Mouse (Mus musculus) brain, embryonic 14.5 days (tissue): ENCODE results near the gene Epha8. TPM values are rescaled to one million over a fixed set of nuclear protein-coding genes. Genes with fewer than 3 reads are reported as not detected.
A peak's percentile ranks its signal among the peaks of the same experiment; 100 is the strongest.

Experiments
- DNase-seq: peaks from one replicate; pipeline ENCODE4 v3.0.0-alpha.2; 2011; ENCODE audit warnings: low read depth
- CTCF ChIP-seq: fragments of 200-500 bp; IDR thresholded peaks from 2 replicates; pipeline ENCODE4 v1.5.1; 2012; ENCODE audit warnings: inconsistent platforms, mild to moderate bottlenecking, moderate library complexity, borderline replicate concordance; ENCODE audit not compliant: insufficient read depth, insufficient read length; ENCODE audit errors: extremely low read depth
- POLR2A ChIP-seq: fragments of 200-500 bp; IDR thresholded peaks from 2 replicates; pipeline ENCODE4 v1.6.1; 2012; ENCODE audit warnings: mild to moderate bottlenecking, inconsistent platforms, borderline replicate concordance; ENCODE audit not compliant: poor library complexity, insufficient read depth, insufficient read length, severe bottlenecking; ENCODE audit errors: extremely low read depth
- polyA plus RNA-seq: library from polyadenylated mRNA; depleted of rRNA; stranded (reverse); fragments of >200 nt; gene quantifications from 2 replicates; pipeline ENCODE4 v1.2.3, GENCODE M21; 2012

The Epha8 gene
- polyA plus RNA-seq, 1 experiment, result 33.9 TPM

DNA sequence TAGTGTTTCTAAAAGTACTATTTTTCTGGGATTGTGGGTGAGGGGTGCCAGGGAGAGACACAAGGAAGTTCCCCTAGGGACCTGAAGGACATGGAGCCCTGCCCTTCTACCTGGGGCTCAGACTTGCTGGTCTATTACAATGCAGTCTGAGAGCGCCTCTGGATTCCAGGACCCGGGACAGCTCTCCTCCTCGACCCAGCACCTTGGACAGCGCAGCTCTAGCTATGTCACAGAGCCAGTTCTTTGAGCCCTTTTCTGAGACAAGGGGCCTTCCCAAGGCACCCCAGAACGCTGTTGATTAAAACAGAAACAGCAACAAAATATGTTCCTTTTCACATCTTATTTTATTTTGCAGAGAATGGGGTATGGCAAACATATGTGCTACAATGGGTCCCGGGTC lies 32.1 kb downstream of the Epha8 start:
- DNase-seq, result peak; percentile 51
- TF ChIP-seq POLR2A (no peak), CTCF (0 out of 2 replicates have a peak, but pooled peaks have one; percentile 7)

DNA sequence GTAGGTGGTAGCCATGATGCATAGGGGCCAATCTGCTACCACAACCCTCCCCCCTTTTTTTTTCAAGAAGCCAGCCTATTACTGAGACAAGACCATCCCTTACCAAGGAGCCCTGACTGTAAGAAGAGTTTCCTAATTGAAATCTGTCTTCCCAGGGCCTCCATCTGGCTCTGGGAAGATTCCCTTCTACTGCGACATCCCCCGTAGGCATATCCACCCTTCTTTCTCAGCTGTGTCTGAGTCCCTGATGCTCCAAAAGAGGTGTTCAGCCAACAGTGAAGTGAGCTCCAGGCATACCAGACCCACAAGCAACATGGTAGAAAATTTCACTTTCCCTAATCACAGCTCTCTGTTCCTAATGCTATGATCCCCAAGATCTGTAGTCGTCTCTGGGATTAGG lies 37.1 kb downstream of the Epha8 start:
- TF ChIP-seq CTCF, result no peak
- TF ChIP-seq POLR2A, result no peak
- no peak for DNase-seq

DNA sequence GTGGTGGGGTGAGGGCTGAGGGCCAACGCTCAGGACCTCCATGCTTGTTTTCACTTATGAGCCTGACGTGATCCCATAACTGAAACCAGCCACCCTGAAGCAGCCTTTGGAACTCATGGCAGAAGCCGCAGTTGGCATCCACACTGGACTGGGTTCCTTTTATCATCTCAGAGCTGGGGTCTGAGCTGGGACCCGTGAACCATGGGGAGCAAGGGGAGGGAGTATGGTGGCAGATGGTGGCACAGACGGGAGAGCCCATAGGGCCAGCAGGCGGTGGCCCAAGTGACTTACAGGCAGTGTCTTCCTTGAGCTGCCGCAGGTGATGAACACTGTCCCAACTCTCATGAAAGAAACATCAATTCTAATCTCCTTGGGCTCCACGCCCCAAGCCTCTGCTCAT lies 37.8 kb downstream of the Epha8 start:
- TF ChIP-seq CTCF (no peak), POLR2A (no peak)
- no peak for DNase-seq

DNA sequence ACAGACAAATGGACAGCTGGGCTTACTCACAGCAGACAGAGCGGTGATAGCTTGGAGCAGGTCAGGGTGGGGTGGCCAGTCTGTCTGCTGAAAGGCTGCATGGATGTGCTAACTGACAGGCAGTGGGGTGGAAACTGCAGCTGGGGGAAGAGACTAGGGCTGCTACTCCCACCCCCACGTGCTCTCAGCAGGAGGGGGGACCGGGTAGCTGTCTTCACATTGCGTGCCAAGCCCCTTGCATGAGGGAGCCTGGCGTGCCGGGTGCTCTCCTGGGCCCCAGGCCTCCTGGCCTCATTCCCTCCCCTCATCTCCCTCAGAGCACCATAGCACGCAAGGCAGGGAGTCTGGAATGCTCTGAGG lies 39.5 kb downstream of the Epha8 start:
- DNase-seq, result peak; percentile 49
- TF ChIP-seq CTCF, result no peak
- TF ChIP-seq POLR2A, result no peak

DNA sequence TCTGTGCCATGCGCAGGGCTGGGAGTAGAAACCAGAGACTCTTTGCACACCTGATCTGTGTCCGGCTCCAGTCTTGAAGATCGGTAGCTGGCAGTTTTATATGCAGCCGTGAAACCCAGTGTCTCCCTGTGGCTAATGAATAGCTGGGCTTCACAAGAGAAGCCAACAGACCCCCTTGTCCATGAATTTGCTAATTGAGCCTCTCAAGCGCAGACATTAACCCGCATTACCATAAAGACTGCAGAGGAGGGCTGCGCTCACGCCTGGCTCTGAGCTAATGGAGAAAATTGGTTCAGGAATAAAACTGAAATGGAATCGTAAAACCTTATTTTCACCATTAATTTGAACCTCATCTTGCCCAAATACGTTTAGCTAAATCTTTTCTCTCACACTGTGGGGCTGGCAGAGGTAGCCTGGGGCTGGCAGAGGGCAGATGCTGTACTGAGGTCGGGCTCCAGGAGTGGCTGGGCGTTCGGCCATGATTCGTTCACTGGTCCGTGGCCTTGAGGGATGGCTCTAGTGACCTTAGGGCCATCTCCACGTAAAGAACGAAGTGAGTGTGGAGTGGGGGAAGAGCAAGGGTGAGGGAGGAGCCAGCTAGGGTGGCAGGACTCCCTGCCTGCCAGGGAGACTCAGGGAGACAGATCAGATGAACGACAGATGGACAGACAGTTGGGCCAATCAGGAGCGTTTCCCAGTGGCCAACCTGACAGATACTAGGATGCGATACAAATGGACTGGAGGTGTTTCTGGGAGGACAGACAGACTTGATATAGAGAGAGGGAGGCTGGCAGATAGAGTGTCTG lies 40.1 kb downstream of the Epha8 start:
- TF ChIP-seq POLR2A (no peak), CTCF (no peak)
- peak; percentile 78 for DNase-seq

DNA sequence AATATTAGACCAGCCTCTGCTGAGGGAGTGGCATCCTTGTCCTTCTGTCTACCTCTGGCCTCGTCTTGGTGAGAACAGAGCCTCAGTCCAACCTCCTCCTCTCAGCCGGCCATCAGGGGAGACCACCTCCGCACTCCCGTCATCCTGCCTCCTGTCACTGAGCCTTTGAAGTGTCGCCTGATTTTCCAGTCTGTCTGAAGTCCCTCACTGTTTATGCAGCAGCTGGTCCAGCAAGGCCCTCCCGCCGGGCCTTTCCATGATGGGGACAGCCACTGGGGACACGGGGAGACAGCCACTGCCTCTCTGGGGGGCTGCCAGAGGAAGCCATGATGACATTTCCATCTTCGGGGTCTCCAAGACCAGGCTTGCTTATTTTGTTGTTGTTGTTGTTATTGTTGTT lies 43.8 kb downstream of the Epha8 start:
- TF ChIP-seq CTCF (no peak), POLR2A (no peak)
- peak; percentile 64 for DNase-seq

DNA sequence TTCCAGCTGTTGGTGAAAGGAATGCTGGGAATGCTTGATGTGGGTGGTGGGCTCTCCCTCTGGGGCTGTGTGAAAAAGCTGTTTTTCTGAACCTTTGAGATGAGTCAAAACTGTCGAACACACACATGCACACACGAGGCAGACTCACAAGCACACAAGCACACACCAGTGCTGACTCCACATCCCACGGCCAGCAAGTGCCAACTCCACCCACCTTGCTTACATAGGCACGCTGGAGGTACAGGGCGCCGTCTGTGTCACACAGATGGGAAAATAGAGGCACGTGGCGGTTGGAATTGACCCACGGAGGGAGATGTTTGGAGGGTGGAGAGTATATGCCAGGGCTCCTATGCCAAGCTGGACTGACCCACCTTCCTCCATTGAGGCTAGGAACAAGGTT lies 44.8 kb downstream of the Epha8 start:
- DNase-seq, result no peak
- TF ChIP-seq POLR2A (no peak), CTCF (no peak)

DNA sequence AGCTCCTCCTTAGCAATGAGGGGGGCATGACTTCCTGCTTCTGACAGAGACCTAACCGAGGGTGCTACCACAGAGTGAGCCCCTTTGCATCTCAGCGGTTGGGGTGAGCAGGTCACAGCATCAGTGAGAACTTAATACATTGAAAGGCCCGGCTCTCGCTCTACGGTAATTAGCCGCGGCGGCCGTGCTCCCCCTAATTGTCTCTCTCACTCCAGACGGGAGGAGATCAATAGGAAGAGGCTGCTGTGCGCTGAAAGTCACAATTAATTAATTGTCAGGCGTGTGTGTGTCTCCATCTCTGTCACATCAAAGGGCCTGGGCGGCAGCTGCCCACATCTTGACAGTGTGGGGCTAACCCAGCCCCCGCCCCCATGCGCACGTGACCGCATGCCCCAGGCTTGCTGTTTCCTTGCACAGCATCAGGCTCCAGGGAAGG lies 45.4 kb downstream of the Epha8 start:
- DNase-seq, result peak; percentile 81
- TF ChIP-seq CTCF, result no peak
- TF ChIP-seq POLR2A, result no peak

DNA sequence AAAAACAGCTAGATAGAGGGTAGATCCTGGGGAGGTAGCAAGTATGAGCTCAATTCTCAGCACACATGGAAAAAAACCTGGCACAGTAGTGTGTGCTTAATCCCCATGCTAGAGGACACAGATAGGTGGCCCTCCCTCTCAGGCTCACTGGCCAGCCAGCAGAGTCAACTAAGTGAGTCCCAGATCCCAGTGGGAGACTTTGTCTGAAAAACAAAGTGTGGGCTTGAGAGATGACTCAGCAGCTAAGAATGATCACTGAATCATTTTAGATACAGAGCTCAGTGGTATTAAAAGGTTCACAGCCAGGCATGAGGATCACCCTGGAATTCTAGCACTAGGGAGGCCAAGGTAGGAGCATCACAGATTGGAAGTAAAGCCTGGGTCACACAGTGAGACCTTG lies 48.8 kb downstream of the Epha8 start:
- TF ChIP-seq POLR2A (no peak), CTCF (no peak)
- no peak for DNase-seq

DNA sequence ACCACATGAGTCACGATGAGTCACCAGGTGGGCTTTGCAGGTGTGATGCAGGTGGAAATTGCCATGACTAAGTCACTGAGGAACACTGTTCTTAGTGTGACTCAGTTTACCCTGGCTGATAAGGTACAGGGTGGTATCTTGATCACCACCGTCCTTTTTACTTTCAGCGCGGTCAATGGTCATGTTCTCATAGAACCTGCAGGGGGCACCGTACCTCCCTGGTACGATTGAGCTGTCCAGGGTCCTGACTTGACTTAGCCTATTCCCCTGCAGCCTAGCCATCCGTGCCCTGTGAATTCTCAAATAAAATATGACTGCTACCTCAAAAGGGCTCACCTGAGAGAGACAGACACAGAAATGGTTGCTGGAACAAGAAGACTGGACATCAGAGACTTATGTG lies 49.6 kb downstream of the Epha8 start:
- TF ChIP-seq POLR2A (no peak), CTCF (peak; percentile 77)
- DNase-seq, result peak; percentile 66

DNA sequence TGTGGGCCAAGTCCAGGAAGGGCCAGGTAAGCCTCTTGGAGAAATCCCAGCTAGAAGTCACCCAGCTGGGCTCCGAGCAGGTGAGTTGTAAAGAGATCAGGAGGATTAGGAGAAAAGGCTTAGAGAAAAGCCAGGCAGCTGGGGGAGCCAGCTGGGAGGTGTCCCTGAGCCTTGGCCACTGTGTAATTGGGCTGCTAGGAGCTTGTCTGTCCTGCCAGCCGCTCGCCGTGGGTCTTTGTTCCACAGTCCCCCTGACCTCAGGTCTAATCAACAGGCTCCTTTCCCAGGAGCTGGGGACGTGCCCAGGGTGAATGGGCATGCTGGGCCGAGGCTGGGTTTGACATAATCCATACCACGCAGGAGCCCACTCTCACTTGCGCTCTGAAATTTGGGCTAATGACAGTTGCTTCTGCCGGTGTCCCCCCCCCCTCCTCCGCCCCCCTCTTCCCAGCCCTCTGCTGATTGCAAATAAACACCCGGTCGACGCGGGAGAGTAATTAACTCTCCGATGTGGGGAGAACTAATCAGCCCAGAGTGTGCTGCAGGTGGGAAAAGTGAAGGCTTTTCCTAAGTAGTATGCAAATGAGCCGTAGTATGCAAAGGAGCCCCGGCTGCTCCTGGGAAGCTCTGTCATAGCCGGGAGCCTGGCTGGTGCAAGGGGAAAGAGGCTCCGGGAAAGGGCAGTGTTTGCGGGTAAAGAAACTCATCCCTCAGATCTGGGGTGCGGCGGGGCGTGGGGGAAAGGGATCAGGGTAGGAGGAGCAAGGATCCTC lies 51.7 kb downstream of the Epha8 start:
- TF ChIP-seq CTCF (no peak), POLR2A (no peak)
- peak; percentile 89 for DNase-seq

DNA sequence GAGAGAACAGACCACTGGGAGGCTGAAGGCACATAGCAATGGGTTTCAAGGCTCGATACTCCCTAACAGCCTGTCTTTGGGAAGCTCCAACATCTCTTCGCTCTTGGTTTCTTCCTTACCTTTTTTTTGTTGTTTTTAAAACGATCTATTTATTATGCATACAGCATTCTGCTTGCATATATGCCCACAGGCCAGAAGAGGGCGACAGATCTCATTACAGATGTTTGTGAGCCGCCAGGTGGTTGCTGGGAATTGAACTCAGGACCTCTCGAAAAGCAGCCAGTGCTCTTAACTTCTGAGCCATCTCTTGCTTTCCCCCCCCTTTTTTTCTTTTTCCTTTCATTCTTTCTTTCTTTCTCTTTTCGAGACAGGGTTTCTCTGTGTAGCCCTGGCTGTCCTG lies 57.5 kb downstream of the Epha8 start:
- TF ChIP-seq POLR2A (no peak), CTCF (peak; percentile 46; the same call in 1 of the 2 replicates)
- no peak for DNase-seq

DNA sequence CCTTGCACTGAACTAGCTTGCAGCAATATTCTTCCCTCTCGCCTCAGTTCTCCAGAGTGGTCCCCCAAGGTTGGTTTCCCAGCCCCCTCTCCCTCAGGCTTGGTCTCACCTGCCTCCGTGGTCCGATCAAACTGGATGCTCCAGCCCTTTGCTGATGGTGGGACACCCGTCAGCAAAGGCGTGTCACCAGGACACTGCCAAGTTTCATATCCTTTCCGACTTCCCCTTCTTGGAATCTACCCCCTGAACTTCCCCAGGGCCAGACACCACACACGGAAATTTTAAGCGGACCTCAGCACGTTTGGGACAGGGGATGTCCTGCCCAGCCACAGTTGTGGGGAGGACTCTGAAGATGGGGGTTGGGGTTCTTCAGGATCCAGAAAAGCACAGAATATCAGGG lies 58.0 kb downstream of the Epha8 start, which contains the start of gene C1qa:
Gene C1qa (minus strand): TSS at position 167 of the 400 bp plus-strand sequence.
- no peak for TF ChIP-seq POLR2A
- no peak for TF ChIP-seq CTCF
- no peak for DNase-seq
